Mouse (Mus musculus) CH12.LX (cell line): ENCODE measurements around the gene Tmod1. TPM values are rescaled to one million over a fixed set of nuclear protein-coding genes. Genes with fewer than 3 reads are reported as not detected.
A peak's percentile ranks its signal among the peaks of the same experiment; 100 is the strongest.

Source experiments
- DNase-seq: peaks from one replicate; pipeline ENCODE4 v3.0.0-alpha.2; 2013; ENCODE audit errors: extremely low read depth
- H3K27ac ChIP-seq: 2 replicates; pipeline ENCODE4 v1.5.1; 2012; ENCODE audit warnings: low read depth, mild to moderate bottlenecking, control low read depth, moderate library complexity; ENCODE audit not compliant: insufficient read depth
- H3K27me3 ChIP-seq: replicated peaks from 2 replicates; pipeline ENCODE3; 2012; ENCODE audit warnings: inconsistent platforms
- H3K36me3 ChIP-seq, 2 experiments: replicated peaks in 1 of 2; 2 replicates each; pipeline versions ENCODE3 to v1.6.1; 2012; ENCODE audit warnings: inconsistent platforms in 1 of 2, low read length in 1 of 2, mild to moderate bottlenecking in 1 of 2, mixed read lengths in 1 of 2, moderate library complexity in 1 of 2; ENCODE audit not compliant: control insufficient read depth in 1 of 2, insufficient read depth in 1 of 2
- H3K4me1 ChIP-seq, 2 experiments: 2 replicates each; pipeline ENCODE4 v1.6.1; 2012; ENCODE audit warnings: inconsistent platforms in 1 of 2, moderate library complexity in 1 of 2; ENCODE audit not compliant: insufficient read depth in 2 of 2, control insufficient read depth in 1 of 2
- H3K4me2 ChIP-seq: 2 replicates; pipeline ENCODE4 v1.6.1; 2012; ENCODE audit warnings: low read depth, mild to moderate bottlenecking, control low read depth; ENCODE audit not compliant: poor library complexity, insufficient read depth, severe bottlenecking
- H3K4me3 ChIP-seq, 3 experiments: fragments of 150-350 bp in 1 of 3; sonication (generic) in 1 of 3; replicated peaks in 1 of 3; 2 replicates each; pipeline versions ENCODE3 to v1.5.1; 2011 to 2012; ENCODE audit warnings: low read depth in 2 of 3, low read length in 2 of 3, mild to moderate bottlenecking in 2 of 3, moderate library complexity in 2 of 3, control low read depth in 1 of 3, improper control_type of control experiment in 1 of 3, inconsistent platforms in 1 of 3, mixed read lengths in 1 of 3; ENCODE audit not compliant: poor library complexity in 1 of 3
- H3K79me2 ChIP-seq: replicated peaks from 2 replicates; pipeline ENCODE4 v1.6.1; 2012; ENCODE audit warnings: mild to moderate bottlenecking, moderate library complexity; ENCODE audit not compliant: control insufficient read depth, poor library complexity, insufficient read depth, severe bottlenecking; ENCODE audit errors: extremely low read depth
- H3K9ac ChIP-seq: 2 replicates; pipeline ENCODE4 v1.6.1; 2012; ENCODE audit warnings: low read depth, mild to moderate bottlenecking, control low read depth, moderate library complexity; ENCODE audit not compliant: insufficient read depth
- H3K9me3 ChIP-seq: replicated peaks from 2 replicates; pipeline ENCODE3; 2012; ENCODE audit warnings: low read length, inconsistent platforms, mixed read lengths
- BHLHE40 ChIP-seq: IDR thresholded peaks from 2 replicates; pipeline ENCODE4 v1.6.1; 2011; ENCODE audit warnings: mild to moderate bottlenecking, low read depth, low read length, improper control_type of control experiment
- ELF1 ChIP-seq: IDR thresholded peaks from 2 replicates; pipeline ENCODE4 v1.6.1; 2014; ENCODE audit warnings: low read depth, mild to moderate bottlenecking, inconsistent platforms, low read length, improper control_type of control experiment
- ETS1 ChIP-seq: conservative IDR thresholded peaks from 2 replicates; pipeline ENCODE4 v1.6.1; 2012; ENCODE audit warnings: low read depth, mild to moderate bottlenecking, inconsistent platforms, low read length, improper control_type of control experiment, moderate library complexity
- GABPA ChIP-seq: IDR thresholded peaks from 2 replicates; pipeline ENCODE4 v1.6.1; 2012; ENCODE audit warnings: low read depth, low read length, improper control_type of control experiment, inconsistent platforms; ENCODE audit not compliant: insufficient replicate concordance
- MAFK ChIP-seq: IDR thresholded peaks from 2 replicates; pipeline ENCODE4 v1.6.1; 2011; ENCODE audit warnings: low read length, improper control_type of control experiment; ENCODE audit not compliant: insufficient replicate concordance
- MAX ChIP-seq: IDR thresholded peaks from 2 replicates; pipeline ENCODE4 v1.6.1; 2011; ENCODE audit warnings: low read length, improper control_type of control experiment
- MXI1 ChIP-seq: IDR thresholded peaks from 2 replicates; pipeline ENCODE4 v1.6.1; 2011; ENCODE audit warnings: mild to moderate bottlenecking, low read depth, low read length, improper control_type of control experiment
- NRF1 ChIP-seq: IDR thresholded peaks from 2 replicates; pipeline ENCODE4 v1.6.1; 2014; ENCODE audit warnings: low read depth, mild to moderate bottlenecking, inconsistent platforms, low read length, improper control_type of control experiment, moderate library complexity
- PAX5 ChIP-seq: IDR thresholded peaks from 2 replicates; pipeline ENCODE4 v1.6.1; 2012; ENCODE audit warnings: low read length, inconsistent platforms, mixed read lengths
- RAD21 ChIP-seq: IDR thresholded peaks from 2 replicates; pipeline ENCODE4 v1.6.1; 2011; ENCODE audit warnings: low read depth, mild to moderate bottlenecking, low read length, improper control_type of control experiment, moderate library complexity
- RCOR1 ChIP-seq: conservative IDR thresholded peaks from 2 replicates; pipeline ENCODE4 v1.6.1; 2012; ENCODE audit warnings: low read depth, mild to moderate bottlenecking, inconsistent platforms, low read length, improper control_type of control experiment
- SIN3A ChIP-seq: IDR thresholded peaks from 2 replicates; pipeline ENCODE4 v1.6.1; 2012; ENCODE audit warnings: low read length, improper control_type of control experiment, inconsistent platforms
- SMC3 ChIP-seq: IDR thresholded peaks from 2 replicates; pipeline ENCODE4 v1.6.1; 2011; ENCODE audit warnings: low read depth, low read length, improper control_type of control experiment
- TCF12 ChIP-seq: IDR thresholded peaks from 2 replicates; pipeline ENCODE4 v1.6.1; 2014; ENCODE audit warnings: low read depth, mild to moderate bottlenecking, inconsistent platforms, low read length, improper control_type of control experiment
- USF2 ChIP-seq: conservative IDR thresholded peaks from 2 replicates; pipeline ENCODE4 v1.6.1; 2011; ENCODE audit warnings: low read depth, low read length, improper control_type of control experiment
- ZC3H11A ChIP-seq: IDR thresholded peaks from 2 replicates; pipeline ENCODE4 v1.6.1; 2012; ENCODE audit warnings: low read depth, mild to moderate bottlenecking, inconsistent platforms, low read length, improper control_type of control experiment
- ZMIZ1 ChIP-seq: IDR thresholded peaks from 2 replicates; pipeline ENCODE4 v1.6.1; 2012; ENCODE audit warnings: low read depth, mild to moderate bottlenecking, inconsistent platforms, low read length, improper control_type of control experiment
- dilution Hi-C: fragments of 300-500 bp; cut with MboI; formaldehyde crosslinking; loops from 2 replicates; pipeline ENCODE4 v1.14.3; 2020; ENCODE audit warnings: low sequenced_read_pairs; ENCODE audit not compliant: extremely low pct_unique_long_range_greater_than_20kb, extremely low pct_ligation_motif_present
- in situ Hi-C: fragments of 300-500 bp; cut with MboI; formaldehyde crosslinking; loops from 3 replicates; pipeline ENCODE4 v1.14.3; 2019; ENCODE audit warnings: low sequenced_read_pairs, low pct_ligation_motif_present, low pct_unique_long_range_greater_than_20kb, mixed read lengths
- polyA plus RNA-seq: library from polyadenylated mRNA; unstranded; fragments of >175 nt; gene quantifications from 2 replicates; pipeline ENCODE4 v1.2.1, GENCODE M21; 2012; ENCODE audit warnings: low read depth; ENCODE audit not compliant: insufficient read length
- total RNA-seq, 2 experiments: library from RNA; depleted of rRNA; stranded (reverse); fragments of 300-350 nt in 1 of 2; fragments of >200 nt in 1 of 2; gene quantifications; 2 replicates each; pipeline ENCODE4 v1.2.3; 2012 to 2014

Gene Tmod1
- total and polyA plus RNA-seq, 3 experiments: 0.93 to 3.1 (median 2.5) TPM

GRCm38 (mm10) chr4:46119514-46120094 lies 80.9 kb downstream of the Tmod1 start:
- Histone ChIP-seq H3K79me2 (no peaks in the 10 kb centered on the region), H3K9ac (no peak overlapping the region), H3K4me2 (no peak overlapping the region), H3K9me3 (no peaks in the 10 kb centered on the region), H3K4me3 (no peak overlapping the region), H3K27me3 (no peaks in the 10 kb centered on the region), H3K27ac (no peak overlapping the region), H3K36me3 (peaks cover 66 to 96% of the 10 kb centered on the region in 2 experiments), H3K4me1 (no peaks in the 10 kb centered on the region)
- in situ Hi-C loops (loop anchor here (10.0 kb wide), 1 partner anchor 175 kb away; no protein-coding TSS in a partner anchor), dilution Hi-C loops (no loop called here)
- DNase-seq: no peak
- TF ChIP-seq ZMIZ1: no peak
- TF ChIP-seq RAD21: peak; percentile 13

- no peaks in the 10 kb centered on the region for H3K79me2 ChIP-seq
- H3K27ac ChIP-seq: no peak overlapping the region
- no peaks in the 10 kb centered on the region for H3K4me1 ChIP-seq
- H3K27me3 ChIP-seq: no peaks in the 10 kb centered on the region
- no peak for DNase-seq
- H3K4me3 ChIP-seq: no peak overlapping the region
- peaks cover 71 to 97% of the 10 kb centered on the region in 2 experiments for H3K36me3 ChIP-seq
- dilution Hi-C loops (no loop called here), in situ Hi-C loops (loop anchor here (10.0 kb wide), 1 partner anchor 176 kb away; no protein-coding TSS in a partner anchor)
- no peak overlapping the region for H3K9ac ChIP-seq
- TF ChIP-seq SMC3: no peak
- no peak for TF ChIP-seq GABPA
- no peak for TF ChIP-seq ELF1
- no peak for TF ChIP-seq USF2
- no peak for TF ChIP-seq RCOR1
- no peak for TF ChIP-seq RAD21
- no peak for TF ChIP-seq ETS1
- TF ChIP-seq TCF12: no peak
- TF ChIP-seq MAFK: no peak
- no peak for TF ChIP-seq PAX5
- TF ChIP-seq MXI1: no peak
- TF ChIP-seq, all 38 proteins: peak for 0
- Histone ChIP-seq H3K4me2 (no peak overlapping the region), H3K9me3 (no peaks in the 10 kb centered on the region)
Measured at GRCm38 (mm10) chr4:46120767-46121166, 82.0 kb downstream of the Tmod1 start.

- dilution Hi-C loops (no loop called here), in situ Hi-C loops (loop anchor here (10.0 kb wide), 1 partner anchor 179 kb away; no protein-coding TSS in a partner anchor)
- Histone ChIP-seq H3K27me3 (no peaks in the 10 kb centered on the region), H3K9ac (no peak overlapping the region), H3K36me3 (peaks cover 62 to 92% of the 10 kb centered on the region in 2 experiments), H3K4me3 (no peak overlapping the region), H3K4me2 (no peak overlapping the region), H3K27ac (no peak overlapping the region), H3K9me3 (no peaks in the 10 kb centered on the region), H3K4me1 (0 out of 4 replicates have a peak, but pooled peaks cover 0 to 2% of the 10 kb centered on the region in 2 experiments), H3K79me2 (no peaks in the 10 kb centered on the region)
- no peak for DNase-seq
- no peak for TF ChIP-seq USF2
- no peak for TF ChIP-seq SIN3A
- no peak for TF ChIP-seq ZC3H11A
- no peak for TF ChIP-seq NRF1
- TF ChIP-seq ETS1: no peak
- TF ChIP-seq MAX: no peak
- TF ChIP-seq BHLHE40: no peak
Measured at GRCm38 (mm10) chr4:46123358-46123757, 84.6 kb downstream of the Tmod1 start.
